Mouse (Mus musculus): ENCODE data around the gene Foxp1. TPM values are rescaled to one million over a fixed set of nuclear protein-coding genes. Genes with fewer than 3 reads are reported as not detected.

Gene Foxp1
- polyA plus RNA-seq, 1 experiment from 2014 or later: 99.3 TPM

DNA sequence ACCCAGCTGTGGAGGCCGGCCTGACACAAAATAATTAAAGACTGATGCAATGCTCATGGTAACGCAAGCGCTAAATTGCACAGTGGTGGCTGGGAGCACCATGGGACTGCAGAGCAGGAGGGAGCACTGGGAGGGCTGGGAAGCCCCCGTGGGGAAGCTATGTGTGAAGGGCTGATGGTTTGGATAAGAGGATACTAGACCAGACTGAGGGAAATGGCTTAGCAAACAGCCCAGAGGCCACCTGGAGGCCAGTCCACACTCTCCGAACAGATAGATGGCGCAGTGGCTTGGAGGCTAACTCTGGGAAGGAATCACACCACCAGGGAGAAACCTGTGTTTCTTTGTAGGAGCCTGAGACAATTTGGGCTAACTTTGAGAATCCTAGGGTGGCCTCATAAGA lies 492.3 kb downstream of the Foxp1 start:
- H3K4me3 ChIP-seq: no peak overlapping the region
- no peak for DNase-seq (ENCODE audit: low spot score)
- peak overlapping the region; percentile 74 for H3K27ac ChIP-seq
- H3K36me3 ChIP-seq: 0 out of 2 replicates have a peak, but pooled peaks cover 6% of the 10 kb centered on the region
- H3K4me1 ChIP-seq: peaks cover 50% of the 10 kb centered on the region
- 25% methylated on average over 6 of the region's 6 CpGs for WGBS
- no peaks in the 10 kb centered on the region for H3K27me3 ChIP-seq (ENCODE audit: insufficient read depth, poor library complexity, severe bottlenecking)
- no peaks in the 10 kb centered on the region for H3K9me3 ChIP-seq

DNA sequence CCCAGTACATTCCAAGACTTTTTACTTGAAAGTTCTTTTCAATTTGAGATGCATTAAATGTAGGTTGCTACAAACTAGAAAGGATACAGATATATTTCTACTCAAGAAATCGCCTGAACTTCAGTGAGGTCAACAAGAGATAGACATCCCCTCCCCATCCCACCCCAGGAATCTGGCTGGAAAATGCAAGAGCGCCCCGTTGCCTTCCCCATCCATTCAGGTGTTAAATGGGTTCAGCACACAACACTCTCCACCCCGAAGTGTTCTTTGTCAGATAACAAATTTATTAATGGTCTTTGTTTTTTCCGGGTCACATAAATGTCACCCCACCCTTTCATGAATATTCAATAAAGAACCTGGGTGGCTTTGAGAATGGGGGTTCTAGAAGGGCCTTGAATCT lies 493.1 kb downstream of the Foxp1 start:
- Histone ChIP-seq H3K27me3 (ENCODE audit: insufficient read depth, poor library complexity, severe bottlenecking) (no peaks in the 10 kb centered on the region), H3K4me3 (no peak overlapping the region), H3K36me3 (no peaks in the 10 kb centered on the region), H3K27ac (no peak overlapping the region), H3K9me3 (no peaks in the 10 kb centered on the region), H3K4me1 (peaks cover 58% of the 10 kb centered on the region)
- DNase-seq (ENCODE audit: low spot score): no peak
- 18% methylated on average over 5 of the region's 5 CpGs for WGBS

- H3K9me3 ChIP-seq: no peaks in the 10 kb centered on the region
- H3K36me3 ChIP-seq: no peaks in the 10 kb centered on the region
- H3K27me3 ChIP-seq (ENCODE audit: insufficient read depth, poor library complexity, severe bottlenecking): no peaks in the 10 kb centered on the region
- WGBS: 1% methylated on average over 6 of the region's 6 CpGs
- peak overlapping the region; percentile 84 for H3K4me3 ChIP-seq
- H3K27ac ChIP-seq: peak overlapping the region; percentile 99
- no peak for DNase-seq (ENCODE audit: low spot score)
- H3K4me1 ChIP-seq: peaks cover 61% of the 10 kb centered on the region
Observed at GRCm38 (mm10) chr6:99028989-99029305, 493.6 kb downstream of the Foxp1 start.

GRCm38 (mm10) chr6:99028161-99028988 lies 494.1 kb downstream of the Foxp1 start:
- no peaks in the 10 kb centered on the region for H3K9me3 ChIP-seq
- DNase-seq (ENCODE audit: low spot score): peak; percentile 89
- under 1% methylated on average over 87 of the region's 87 CpGs for WGBS
- no peaks in the 10 kb centered on the region for H3K27me3 ChIP-seq (ENCODE audit: insufficient read depth, poor library complexity, severe bottlenecking)
- no peaks in the 10 kb centered on the region for H3K36me3 ChIP-seq
- peaks cover 60% of the 10 kb centered on the region for H3K4me1 ChIP-seq
- peak overlapping the region; percentile 99 for H3K27ac ChIP-seq
- H3K4me3 ChIP-seq: peak overlapping the region; percentile 84

DNA sequence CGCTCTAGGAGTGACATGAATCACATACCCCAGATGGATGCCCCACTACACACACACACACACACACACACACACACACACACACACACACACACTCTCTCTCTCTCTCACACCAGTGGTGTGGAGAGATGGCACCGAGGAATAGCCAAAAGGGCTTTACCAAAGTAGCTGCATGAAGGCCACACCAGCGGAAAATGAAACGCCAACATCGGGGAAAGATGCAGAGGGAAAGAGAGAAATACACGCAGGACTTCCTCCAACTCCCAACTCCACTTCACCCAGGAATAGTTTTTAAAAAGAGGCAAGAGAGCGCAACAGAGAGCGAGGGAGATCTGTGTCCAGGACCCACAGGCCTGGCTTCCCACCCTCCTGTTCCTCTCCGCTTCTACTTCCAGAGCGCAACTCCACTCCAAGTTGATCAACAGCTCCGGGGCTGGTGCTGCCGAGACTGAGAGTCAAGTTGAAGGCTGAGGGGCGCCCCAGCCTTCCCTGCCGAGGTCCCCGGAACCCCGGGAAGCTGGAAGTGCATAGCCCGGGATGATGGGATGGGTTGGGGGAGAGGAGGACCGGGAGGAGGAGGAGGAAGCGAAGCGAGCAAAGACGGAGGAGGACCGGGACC lies 494.9 kb downstream of the Foxp1 start:
- Histone ChIP-seq H3K36me3 (no peaks in the 10 kb centered on the region), H3K27me3 (ENCODE audit: insufficient read depth, poor library complexity, severe bottlenecking) (no peaks in the 10 kb centered on the region), H3K27ac (peak overlapping the region; percentile 99), H3K9me3 (no peaks in the 10 kb centered on the region), H3K4me3 (peak overlapping the region; percentile 84), H3K4me1 (peaks cover 55% of the 10 kb centered on the region)
- WGBS: 1% methylated on average over 22 of the region's 22 CpGs
- DNase-seq (ENCODE audit: low spot score): no peak

- no peaks in the 10 kb centered on the region for H3K27me3 ChIP-seq (ENCODE audit: insufficient read depth, poor library complexity, severe bottlenecking)
- peak overlapping the region; percentile 99 for H3K27ac ChIP-seq
- DNase-seq (ENCODE audit: low spot score): no peak
- H3K4me1 ChIP-seq: peaks cover 55% of the 10 kb centered on the region
- no peaks in the 10 kb centered on the region for H3K9me3 ChIP-seq
- 6% methylated on average over 19 of the region's 19 CpGs for WGBS
- H3K36me3 ChIP-seq: no peaks in the 10 kb centered on the region
- H3K4me3 ChIP-seq: peak overlapping the region; percentile 84
Observed at GRCm38 (mm10) chr6:99026635-99027541, 495.6 kb downstream of the Foxp1 start.

GRCm38 (mm10) chr6:99026040-99026439 lies 496.5 kb downstream of the Foxp1 start:
- H3K4me1 ChIP-seq: peaks cover 53% of the 10 kb centered on the region
- no peaks in the 10 kb centered on the region for H3K27me3 ChIP-seq (ENCODE audit: insufficient read depth, poor library complexity, severe bottlenecking)
- no peaks in the 10 kb centered on the region for H3K36me3 ChIP-seq
- no peaks in the 10 kb centered on the region for H3K9me3 ChIP-seq
- H3K4me3 ChIP-seq: peak overlapping the region; percentile 49
- 39% methylated on average over 3 of the region's 3 CpGs for WGBS
- no peak for DNase-seq (ENCODE audit: low spot score)
- peak overlapping the region; percentile 62; the same call in 1 of the 2 replicates for H3K27ac ChIP-seq

DNA sequence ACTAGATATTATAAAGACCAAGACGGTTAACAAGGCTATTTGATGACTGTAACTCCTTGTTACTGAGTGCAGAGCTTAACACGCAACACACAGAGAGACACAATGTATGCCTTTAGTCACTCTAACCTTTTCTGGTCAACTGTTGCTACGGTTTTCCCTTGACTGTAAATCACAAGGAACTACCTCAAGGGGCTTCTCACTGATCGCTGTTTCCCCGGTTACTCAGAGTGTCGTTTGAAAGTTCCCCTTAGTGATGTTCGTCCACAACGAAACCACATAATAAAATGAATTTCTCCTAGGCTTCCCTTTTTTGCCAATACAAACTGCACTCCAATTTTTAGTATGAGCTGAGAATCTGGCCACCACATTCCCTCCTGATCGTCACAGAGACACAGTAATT lies 497.9 kb downstream of the Foxp1 start:
- peak overlapping the region; percentile 24; the same call in 1 of the 2 replicates for H3K4me3 ChIP-seq
- WGBS: 48% methylated on average over 9 of the region's 9 CpGs
- H3K27me3 ChIP-seq (ENCODE audit: insufficient read depth, poor library complexity, severe bottlenecking): no peaks in the 10 kb centered on the region
- peak overlapping the region; percentile 22; the same call in 1 of the 2 replicates for H3K27ac ChIP-seq
- H3K36me3 ChIP-seq: no peaks in the 10 kb centered on the region
- peaks cover 52% of the 10 kb centered on the region for H3K4me1 ChIP-seq
- DNase-seq (ENCODE audit: low spot score): no peak
- H3K9me3 ChIP-seq: no peaks in the 10 kb centered on the region

DNA sequence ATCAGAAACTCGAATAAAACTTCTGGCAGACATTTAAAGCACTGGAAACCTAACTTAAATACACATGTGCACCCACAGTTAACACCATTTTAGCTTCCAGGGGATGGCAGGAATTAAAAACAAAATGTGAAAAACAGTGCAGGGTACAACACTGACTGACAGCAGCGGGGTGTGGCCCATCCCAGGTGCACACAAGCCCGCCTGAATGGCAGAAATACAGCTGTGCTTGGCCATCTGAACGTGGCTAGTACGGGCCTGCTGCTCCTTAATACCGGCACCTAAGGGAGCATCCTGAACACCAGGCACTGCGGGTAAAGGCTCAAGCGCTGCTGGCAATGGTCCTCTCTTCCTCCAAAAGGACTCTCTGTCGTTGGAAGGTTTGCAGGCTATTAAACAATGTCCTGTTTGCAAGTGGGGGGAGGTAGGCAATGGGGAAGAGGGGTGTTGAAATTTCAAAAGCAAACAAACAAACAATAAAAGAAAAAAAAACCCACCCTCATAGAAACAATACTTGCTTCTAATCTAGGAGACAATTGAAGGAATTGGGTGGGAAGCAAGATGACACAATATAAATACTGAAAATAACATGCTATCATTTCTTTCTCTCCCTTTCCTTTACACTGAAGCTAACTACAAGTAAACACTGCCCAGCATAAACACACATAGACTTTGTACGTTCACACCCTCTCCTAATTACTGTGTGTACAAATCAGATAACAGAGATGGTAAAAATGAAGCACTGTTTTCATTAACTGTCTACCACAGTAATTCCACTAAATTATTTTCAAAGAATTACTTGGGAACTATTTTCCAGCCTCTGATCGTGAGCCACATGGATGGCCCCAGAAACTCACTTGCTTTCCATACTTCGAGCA lies 501.7 kb downstream of the Foxp1 start:
- H3K9me3 ChIP-seq: no peaks in the 10 kb centered on the region
- peaks cover 45% of the 10 kb centered on the region for H3K4me1 ChIP-seq
- WGBS: 66% methylated on average over 12 of the region's 12 CpGs
- peak; percentile 53 for DNase-seq (ENCODE audit: low spot score)
- no peak overlapping the region for H3K27ac ChIP-seq
- H3K36me3 ChIP-seq: peaks cover 9% of the 10 kb centered on the region
- no peaks in the 10 kb centered on the region for H3K27me3 ChIP-seq (ENCODE audit: insufficient read depth, poor library complexity, severe bottlenecking)
- no peak overlapping the region for H3K4me3 ChIP-seq

- Histone ChIP-seq H3K9me3 (no peaks in the 10 kb centered on the region), H3K4me3 (no peak overlapping the region), H3K36me3 (peaks cover 20% of the 10 kb centered on the region), H3K4me1 (peaks cover 34% of the 10 kb centered on the region), H3K27me3 (ENCODE audit: insufficient read depth, poor library complexity, severe bottlenecking) (no peaks in the 10 kb centered on the region), H3K27ac (no peak overlapping the region)
- no peak for DNase-seq (ENCODE audit: low spot score)
- WGBS: 82% methylated on average over 8 of the region's 8 CpGs
Observed at GRCm38 (mm10) chr6:99019716-99020115, 502.8 kb downstream of the Foxp1 start.

DNA sequence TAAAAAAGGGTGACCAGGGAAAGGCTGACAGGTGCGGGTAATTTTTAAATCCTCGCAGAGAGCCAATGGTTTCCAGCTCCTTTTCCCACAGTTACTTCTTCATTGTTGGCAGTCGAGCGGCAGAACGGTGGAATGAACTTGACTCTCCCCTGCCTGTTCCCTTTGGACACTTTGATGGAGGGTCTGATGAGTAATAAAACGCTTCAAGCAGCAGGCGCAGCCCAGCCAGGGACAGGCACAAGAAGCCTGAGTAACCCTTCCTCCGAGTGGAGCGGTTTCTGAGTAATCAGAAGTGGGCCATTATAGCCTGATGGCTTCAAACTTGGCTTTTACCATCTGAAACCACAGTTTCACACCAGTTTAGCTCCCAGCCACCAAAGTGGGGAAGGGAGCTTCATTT lies 503.3 kb downstream of the Foxp1 start:
- Histone ChIP-seq H3K36me3 (peaks cover 25% of the 10 kb centered on the region), H3K27me3 (ENCODE audit: insufficient read depth, poor library complexity, severe bottlenecking) (no peaks in the 10 kb centered on the region), H3K27ac (no peak overlapping the region), H3K4me3 (no peak overlapping the region), H3K9me3 (no peaks in the 10 kb centered on the region), H3K4me1 (peaks cover 33% of the 10 kb centered on the region)
- DNase-seq (ENCODE audit: low spot score): no peak
- WGBS: 68% methylated on average over 9 of the region's 9 CpGs

DNA sequence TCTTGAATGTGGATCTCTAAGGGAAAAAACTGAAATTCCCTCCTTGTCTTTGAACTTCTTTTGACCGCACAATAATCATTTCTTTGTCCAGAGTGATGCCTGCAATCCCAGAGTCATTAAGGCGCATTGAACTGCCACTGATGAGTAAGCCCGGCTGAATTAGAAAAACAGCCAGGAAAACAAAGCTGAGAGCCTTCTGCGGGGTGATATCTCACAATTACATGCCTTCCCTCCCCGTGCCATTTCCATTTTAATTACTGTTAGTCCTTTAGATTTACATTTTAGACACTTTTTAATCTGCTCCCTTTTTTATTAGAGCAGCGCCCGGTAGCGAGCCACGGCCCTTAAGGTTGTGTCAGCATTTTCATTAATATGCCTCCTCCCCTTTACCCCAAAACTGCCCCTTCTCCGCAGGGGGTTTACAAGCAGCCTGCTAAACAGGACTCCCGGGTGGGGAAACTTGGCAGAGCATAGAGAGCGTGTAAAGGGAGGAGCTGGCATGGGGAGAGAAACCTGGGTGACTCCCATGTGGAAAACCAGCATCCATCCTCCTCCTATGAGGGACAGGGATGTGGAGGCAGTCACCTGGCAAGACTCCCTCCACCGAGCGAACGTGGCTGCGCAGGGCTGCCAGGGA lies 508.5 kb downstream of the Foxp1 start:
- DNase-seq (ENCODE audit: low spot score): no peak
- Histone ChIP-seq H3K27me3 (ENCODE audit: insufficient read depth, poor library complexity, severe bottlenecking) (no peaks in the 10 kb centered on the region), H3K9me3 (no peaks in the 10 kb centered on the region), H3K27ac (no peak overlapping the region; the same call in 1 of the 2 replicates), H3K36me3 (peaks cover 52% of the 10 kb centered on the region), H3K4me1 (peaks cover 35% of the 10 kb centered on the region), H3K4me3 (no peak overlapping the region)
- 66% methylated on average over 16 of the region's 16 CpGs for WGBS
